In the genomic region with DNA sequence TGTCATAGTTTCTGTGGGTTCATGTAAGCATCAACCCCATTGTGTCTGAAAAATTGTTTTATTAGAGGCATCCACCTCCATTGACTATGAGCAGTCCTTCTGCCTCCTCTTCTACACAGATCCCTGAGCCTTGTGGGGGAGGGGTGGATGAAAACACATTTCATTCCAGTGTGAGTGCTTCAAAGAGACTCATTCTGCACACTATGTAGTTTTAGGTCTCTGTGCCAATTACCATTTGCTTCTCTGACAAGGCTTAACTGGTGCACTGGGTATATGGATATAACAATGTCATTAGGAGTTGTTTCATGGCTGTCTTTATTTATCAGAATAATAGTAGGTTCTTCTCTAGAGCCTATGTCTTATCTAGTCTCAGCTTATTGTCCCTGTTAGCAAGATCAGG, we compare ENCODE assay signal across 27 mouse cellular contexts. TPM values are rescaled to one million over a fixed set of nuclear protein-coding genes. Genes with fewer than 3 reads are reported as not detected.
A peak's percentile ranks its signal among the peaks of the same experiment; 100 is the strongest.
DNase-seq lines count a peak whose midpoint lies in the region; ATAC-seq lines count a peak whose summit lies in the region.
"Had no signal": no experiment of that assay in that cellular context is flagged by ENCODE, and none has a peak within 500 bp of the region (broad histone marks: within the 10 kb centered on the region; RNA-seq: fewer than 3 reads in every experiment).

No protein-coding gene starts in this region.

- peak; percentile 3 for DNase-seq in lung, postnatal 36 days
- DNase-seq in lung, postnatal 10 days, result no peak
- DNase-seq in 3T3-L1 (ENCODE audit: low read depth, low spot score) (peak; percentile 82), NIH3T3 (ENCODE audit: low read depth) (peak; percentile 86)
- no peak for DNase-seq in cerebellum, adult 11-12 months
- DNase-seq: adrenal gland, adult 8-10 months; B cell, adult 2 months; cerebellum, adult 2 months; cerebellum, postnatal 10 days; embryo, embryonic 11 days; gastrocnemius, postnatal 10 days; heart, adult 18-20 months; heart, postnatal 14 days; kidney, adult 2 months had no signal

- 0 out of 2 replicates have a peak, but pooled peaks have one; percentile 15 for ATAC-seq in hindbrain, embryonic 15.5 days (ENCODE audit: low FRiP score, low read depth)
- no peak for ATAC-seq in hindbrain, embryonic 13.5 days (ENCODE audit: low FRiP score)
- ATAC-seq: activated CD4-positive, CD25-positive, alpha-beta regulatory T cell, adult 4 months; CD4-positive, CD25-positive, alpha-beta regulatory T cell, adult 4 months; forebrain, embryonic 14.5 days; intestine, embryonic 16.5 days had no signal

- H3K36me3 ChIP-seq in hindbrain, embryonic 15.5 days, result peaks cover 11% of the 10 kb centered on the region; the same call in 1 of the 2 replicates
- peaks cover 11% of the 10 kb centered on the region for H3K36me3 ChIP-seq in hindbrain, embryonic 13.5 days

- no peak overlapping the region for H3K4me3 ChIP-seq in hindbrain, embryonic 15.5 days
- no peak overlapping the region for H3K4me3 ChIP-seq in hindbrain, embryonic 13.5 days
- H3K4me3 ChIP-seq: embryonic facial prominence, embryonic 15.5 days; erythroblast, embryonic 14.5 days; forebrain, embryonic 10.5 days; heart, embryonic 10.5 days; heart, embryonic 15.5 days had no signal

- no peaks in the 10 kb centered on the region for H3K4me1 ChIP-seq in hindbrain, embryonic 15.5 days (replicated peaks)
- no peaks in the 10 kb centered on the region for H3K4me1 ChIP-seq in hindbrain, embryonic 13.5 days (replicated peaks)
- H3K4me1 ChIP-seq: embryonic facial prominence, embryonic 15.5 days; forebrain, embryonic 10.5 days; heart, embryonic 10.5 days; heart, embryonic 15.5 days had no signal

- H3K27me3 ChIP-seq in hindbrain, embryonic 15.5 days, result no peaks in the 10 kb centered on the region
- no peaks in the 10 kb centered on the region for H3K27me3 ChIP-seq in hindbrain, embryonic 13.5 days
- H3K27me3 ChIP-seq: embryonic facial prominence, embryonic 15.5 days; heart, embryonic 15.5 days had no signal

- no peak overlapping the region for H3K4me2 ChIP-seq in hindbrain, embryonic 15.5 days
- H3K4me2 ChIP-seq in hindbrain, embryonic 13.5 days, result no peak overlapping the region
- H3K4me2 ChIP-seq: embryonic facial prominence, embryonic 15.5 days; heart, embryonic 15.5 days had no signal

- no peaks in the 10 kb centered on the region for H3K9me3 ChIP-seq in hindbrain, embryonic 15.5 days
- no peaks in the 10 kb centered on the region for H3K9me3 ChIP-seq in hindbrain, embryonic 13.5 days
- H3K9me3 ChIP-seq: embryonic facial prominence, embryonic 15.5 days; forebrain, embryonic 10.5 days; G1E; heart, embryonic 10.5 days; heart, embryonic 15.5 days had no signal

- no peak overlapping the region for H3K27ac ChIP-seq in hindbrain, embryonic 15.5 days (replicated peaks)
- H3K27ac ChIP-seq in hindbrain, embryonic 13.5 days, result no peak overlapping the region
- H3K27ac ChIP-seq: embryonic facial prominence, embryonic 15.5 days; forebrain, embryonic 10.5 days; heart, embryonic 10.5 days; heart, embryonic 15.5 days had no signal

- no peak overlapping the region for H3K9ac ChIP-seq in hindbrain, embryonic 15.5 days
- H3K9ac ChIP-seq in hindbrain, embryonic 13.5 days, result no peak overlapping the region
- H3K9ac ChIP-seq: embryonic facial prominence, embryonic 15.5 days; heart, embryonic 15.5 days had no signal

RNA-seq across cellular contexts. Expression of a gene that starts 32.4 kb away (rescaled TPM):
- not detected in 2 replicates for polyA plus RNA-seq in hindbrain, embryonic 15.5 days (2015; fragmentation: Nextera tagmentation; extraction: Ambion mirVana)
- polyA plus RNA-seq in hindbrain, embryonic 13.5 days (2015; fragmentation: Nextera tagmentation; extraction: Ambion mirVana), result not detected in 2 replicates
- polyA plus RNA-seq: activated CD4-positive, CD25-positive, alpha-beta regulatory T cell, adult 4 months; CD4-positive, CD25-positive, alpha-beta regulatory T cell, adult 4 months; cerebellum, adult 2 months; embryonic facial prominence, embryonic 11.5 days; erythroblast, embryonic 14.5 days; forebrain, embryonic 10.5 days; forebrain, embryonic 14.5 days; G1E; heart, embryonic 10.5 days; intestine, embryonic 16.5 days had no signal

RNA-seq across cellular contexts. Expression of a gene that starts 38.9 kb away (rescaled TPM):
- polyA plus RNA-seq in hindbrain, embryonic 15.5 days (2015; fragmentation: Nextera tagmentation; extraction: Ambion mirVana), result 25.2 and 27.7 TPM in 2 replicates
- 32.5 and 36.7 TPM in 2 replicates for polyA plus RNA-seq in hindbrain, embryonic 13.5 days (2015; fragmentation: Nextera tagmentation; extraction: Ambion mirVana)

Comparison
In these comparisons a context has a peak if more than half of its experiments do, and no peak if none do; other contexts are left out.
1. DNase-seq: peak in lung, postnatal 36 days (single experiment), 3T3-L1 (single experiment) and NIH3T3 (single experiment); none in lung, postnatal 10 days (single experiment) and cerebellum, adult 11-12 months (single experiment).